Mouse (Mus musculus): Measurements from ENCODE around the gene Tmsb10. TPM values are rescaled to one million over a fixed set of nuclear protein-coding genes. Genes with fewer than 3 reads are reported as not detected.

Tmsb10 gene
- 4.5 TPM for polyA plus RNA-seq (2014; fragmentation: Illumina TruSeq; extraction: RNeasy Lipid Tissue Mini Kit (QIAGEN cat#74804); ENCODE audit: low read depth, low replicate concordance)

DNA sequence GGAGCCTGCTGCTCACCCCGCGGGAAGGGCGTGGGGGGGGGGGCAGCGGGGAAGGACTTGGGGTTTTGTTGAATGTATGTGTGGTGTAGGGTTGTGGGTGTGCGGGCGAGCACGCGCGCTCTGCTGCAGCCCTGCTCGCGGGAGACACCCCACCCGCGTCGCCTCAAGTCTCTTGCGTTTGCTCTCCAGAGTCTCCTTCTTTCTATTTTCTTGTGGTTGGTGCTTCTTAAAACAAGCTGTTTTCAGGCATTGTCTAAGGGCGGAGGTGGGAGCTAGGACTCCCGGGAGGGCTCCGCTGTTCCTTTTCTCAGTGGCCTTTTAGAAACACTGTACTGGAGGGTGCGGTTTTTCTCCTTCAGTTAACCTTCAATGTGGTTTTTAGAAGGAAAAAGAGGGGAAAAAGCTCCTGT lies at the start of gene Tmsb10:
Gene Tmsb10, minus strand, starts transcription at position 87 of the 410 bp plus-strand sequence.

Other genes with a start within 250 kb of the Tmsb10 start
- gene Tcf7l1, start 169.5 kb downstream of the Tmsb10 start, polyA plus RNA-seq (2014; fragmentation: Illumina TruSeq; extraction: RNeasy Lipid Tissue Mini Kit (QIAGEN cat#74804); ENCODE audit: low read depth, low replicate concordance), result 1.2 TPM
- gene Kcmf1, start 58.8 kb downstream of the Tmsb10 start, polyA plus RNA-seq (2014; fragmentation: Illumina TruSeq; extraction: RNeasy Lipid Tissue Mini Kit (QIAGEN cat#74804); ENCODE audit: low read depth, low replicate concordance), result 87.6 TPM